15 mouse cellular contexts compared by ENCODE assay signal in the genomic region with DNA sequence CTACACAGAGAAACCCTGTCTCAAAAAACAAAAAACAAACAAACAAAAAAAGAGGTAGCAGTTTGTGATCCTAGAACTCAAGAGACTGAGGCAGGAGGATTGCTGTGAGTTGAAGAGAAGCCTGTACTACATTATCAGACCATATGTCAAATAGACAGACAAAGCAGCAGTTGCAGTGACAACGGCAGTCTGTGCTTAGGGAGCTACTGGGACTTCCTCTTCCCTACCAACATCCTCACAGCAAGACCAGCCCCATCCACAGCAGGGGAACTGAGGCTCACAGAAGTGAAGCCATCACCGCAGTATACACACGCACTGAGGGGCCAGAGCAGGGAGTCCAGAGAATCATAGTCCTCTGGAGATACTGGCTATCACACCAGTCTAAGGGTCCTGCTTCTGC. TPM values are rescaled to one million over a fixed set of nuclear protein-coding genes. Genes with fewer than 3 reads are reported as not detected.
A peak's percentile ranks its signal among the peaks of the same experiment; 100 is the strongest.
DNase-seq lines count a peak whose midpoint lies in the region; ATAC-seq lines count a peak whose summit lies in the region.
"Had no signal": no experiment of that assay in that cellular context is flagged by ENCODE, and none has a peak within 500 bp of the region (broad histone marks: within the 10 kb centered on the region; RNA-seq: fewer than 3 reads in every experiment).

No protein-coding gene starts in this region.

- H3K9me3 ChIP-seq in erythroblast, embryonic 14.5 days (ENCODE audit: control insufficient read depth, low read length): no peaks in the 10 kb centered on the region
- no peaks in the 10 kb centered on the region for H3K9me3 ChIP-seq in heart, embryonic 15.5 days (replicated peaks)
- H3K9me3 ChIP-seq in liver, embryonic 16.5 days (replicated peaks; ENCODE audit: control insufficient read depth, low read length): no peaks in the 10 kb centered on the region
- H3K9me3 ChIP-seq: embryonic facial prominence, embryonic 10.5 days; limb, embryonic 12.5 days had no signal

- H3K27me3 ChIP-seq in erythroblast, embryonic 14.5 days (ENCODE audit: control insufficient read depth): no peaks in the 10 kb centered on the region
- no peaks in the 10 kb centered on the region for H3K27me3 ChIP-seq in heart, embryonic 15.5 days
- no peaks in the 10 kb centered on the region for H3K27me3 ChIP-seq in liver, embryonic 16.5 days (ENCODE audit: control insufficient read depth, insufficient read depth, low read depth, low read length)
- H3K27me3 ChIP-seq: CH12.LX; limb, embryonic 12.5 days had no signal

- no peak for ATAC-seq in erythroblast, adult 5-6 weeks (replicated peaks; ENCODE audit: low FRiP score, poor library complexity, severe bottlenecking)
- 0 out of 2 replicates have a peak, but pooled peaks have one; percentile 41 for ATAC-seq in heart, embryonic 15.5 days (replicated peaks; ENCODE audit: insufficient number of reproducible peaks, insufficient read depth, low FRiP score, low read depth)
- 0 out of 2 replicates have a peak, but pooled peaks have one; percentile 7 for ATAC-seq in liver, embryonic 16.5 days (ENCODE audit: low read depth)
- ATAC-seq: inflammation-experienced regulatory T-cells, adult 6 months; lung, postnatal 0 days had no signal

- no peak overlapping the region for H3K27ac ChIP-seq in heart, embryonic 15.5 days
- peak overlapping the region; percentile 72 for H3K27ac ChIP-seq in brown adipose tissue, adult 24 weeks (replicated peaks; ENCODE audit: low read depth, low read length)
- peak overlapping the region; percentile 45 for H3K27ac ChIP-seq in liver, embryonic 16.5 days (ENCODE audit: low read length)
- H3K27ac ChIP-seq: embryonic facial prominence, embryonic 10.5 days; limb, embryonic 12.5 days had no signal

- H3K4me2 ChIP-seq in heart, embryonic 15.5 days: 0 out of 2 replicates have a peak overlapping the region, but pooled peaks have one; percentile 20
- H3K4me2 ChIP-seq in liver, embryonic 16.5 days (ENCODE audit: low read depth, low read length): peak overlapping the region; percentile 53
- H3K4me2 ChIP-seq: limb, embryonic 12.5 days had no signal

- 46% methylated on average over 3 of the region's 3 CpGs for WGBS in heart, embryonic 15.5 days
- 30% methylated on average over 3 of the region's 3 CpGs for WGBS in liver, embryonic 16.5 days (ENCODE audit: insufficient replicate concordance)

- DNase-seq in heart, postnatal 14 days: no peak
- DNase-seq in adrenal gland, postnatal 14 days: no peak
- no peak for DNase-seq in urinary bladder, postnatal 25 days (ENCODE audit: low spot score)
- DNase-seq: thymus, postnatal 25 days had no signal

- H3K36me3 ChIP-seq in erythroblast, embryonic 14.5 days (ENCODE audit: control insufficient read depth): peaks cover 98% of the 10 kb centered on the region
- H3K36me3 ChIP-seq in heart, embryonic 15.5 days: no peaks in the 10 kb centered on the region
- peaks cover 29% of the 10 kb centered on the region for H3K36me3 ChIP-seq in liver, embryonic 16.5 days (ENCODE audit: control insufficient read depth, insufficient read depth)
- H3K36me3 ChIP-seq: limb, embryonic 12.5 days had no signal

- intact Hi-C loops in heart, postnatal 14 days (cut with DNase I): no loop called here

- H3K4me1 ChIP-seq in erythroblast, embryonic 14.5 days (ENCODE audit: control insufficient read depth): peaks cover 97% of the 10 kb centered on the region
- H3K4me1 ChIP-seq in heart, embryonic 15.5 days (replicated peaks): peaks cover 30% of the 10 kb centered on the region
- H3K4me1 ChIP-seq in brown adipose tissue, adult 24 weeks (ENCODE audit: control insufficient read depth, insufficient read depth, insufficient read length, low read length): peaks cover 38% of the 10 kb centered on the region
- peaks cover 96% of the 10 kb centered on the region for H3K4me1 ChIP-seq in liver, embryonic 16.5 days (ENCODE audit: control insufficient read depth, low read depth, low read length)

- peak overlapping the region; percentile 82 for H3K4me3 ChIP-seq in erythroblast, embryonic 14.5 days (replicated peaks)
- no peak overlapping the region for H3K4me3 ChIP-seq in heart, embryonic 15.5 days
- H3K4me3 ChIP-seq in brown adipose tissue, adult 24 weeks (ENCODE audit: insufficient read depth, low read depth, low read length): no peak overlapping the region
- peak overlapping the region; percentile 28 for H3K4me3 ChIP-seq in liver, embryonic 16.5 days (ENCODE audit: low read depth, low read length)
- H3K4me3 ChIP-seq: embryonic facial prominence, embryonic 10.5 days; limb, embryonic 12.5 days had no signal

- no peak overlapping the region for H3K9ac ChIP-seq in heart, embryonic 15.5 days
- peak overlapping the region; percentile 38; the same call in 1 of the 2 replicates for H3K9ac ChIP-seq in liver, embryonic 16.5 days (ENCODE audit: low read depth, low read length)
- H3K9ac ChIP-seq: limb, embryonic 12.5 days had no signal

RNA-seq across cellular contexts. Expression of a gene that starts 8.9 kb away (rescaled TPM):
- polyA plus RNA-seq in erythroblast, embryonic 14.5 days (2012): 0.05 and 0.06 TPM in 2 replicates
- 2.7 TPM in 1 of 2 replicates, not detected in the other for total RNA-seq in erythroblast, adult 5-6 weeks (2015; ENCODE audit: low replicate concordance)
- total RNA-seq in erythroblast, adult 5-6 weeks (2017; ENCODE audit: low replicate concordance): 3.7 and 3.9 TPM in 2 replicates
- 0.10 and 0.18 TPM in 2 replicates for polyA plus RNA-seq in heart, embryonic 15.5 days (2015; fragmentation: Nextera tagmentation; extraction: Ambion mirVana)
- total RNA-seq in heart, postnatal 14 days (2021): under 1 TPM; 0.15 to 0.19 TPM
- not detected in 2 replicates for polyA plus RNA-seq in brown adipose tissue, adult 24 weeks (2012; ENCODE audit: insufficient read depth, insufficient read length, missing spikeins)
- 0.33 and 0.46 TPM in 2 replicates for polyA plus RNA-seq in liver, embryonic 16.5 days (2015; fragmentation: Nextera tagmentation; extraction: Ambion mirVana)
- total RNA-seq in adrenal gland, postnatal 14 days (2021): 0.19 TPM in 1 of 2 replicates, not detected in the other
- polyA plus RNA-seq: embryonic facial prominence, embryonic 10.5 days; inflammation-experienced regulatory T-cells, adult 6 months; neural tube, embryonic 14.5 days had no signal

RNA-seq across cellular contexts. Expression of a gene that starts 9.5 kb away (rescaled TPM):
- polyA plus RNA-seq in erythroblast, embryonic 14.5 days (2012): 120 and 121 TPM in 2 replicates
- total RNA-seq in erythroblast, adult 5-6 weeks (2015; ENCODE audit: low replicate concordance): 1,733 and 1,940 TPM in 2 replicates
- 3,282 and 3,570 TPM in 2 replicates for total RNA-seq in erythroblast, adult 5-6 weeks (2017; ENCODE audit: low replicate concordance)
- polyA plus RNA-seq in heart, embryonic 15.5 days (2015; fragmentation: Nextera tagmentation; extraction: Ambion mirVana): 75.6 and 86.4 TPM in 2 replicates
- total RNA-seq in heart, postnatal 14 days (2021): 100 to 1,000 TPM; 216 to 281 TPM
- polyA plus RNA-seq in brown adipose tissue, adult 24 weeks (2012; ENCODE audit: insufficient read depth, insufficient read length, missing spikeins): 37.1 and 44.1 TPM in 2 replicates
- 196 and 232 TPM in 2 replicates for polyA plus RNA-seq in liver, embryonic 16.5 days (2015; fragmentation: Nextera tagmentation; extraction: Ambion mirVana)
- 112 and 148 TPM in 2 replicates for total RNA-seq in adrenal gland, postnatal 14 days (2021)

Comparison
In these comparisons a context has a peak if more than half of its experiments do, and no peak if none do; other contexts are left out.
1. H3K4me3 ChIP-seq: peak in erythroblast, embryonic 14.5 days (single experiment) and liver, embryonic 16.5 days (single experiment); none in heart, embryonic 15.5 days (single experiment) and brown adipose tissue, adult 24 weeks (single experiment).